Mouse (Mus musculus) embryonic fibroblast, embryonic 13.5 days (primary cell): ENCODE data around the gene Lcn2. TPM values are rescaled to one million over a fixed set of nuclear protein-coding genes. Genes with fewer than 3 reads are reported as not detected.

ENCODE experiments used
- H3K27ac ChIP-seq: 2 replicates; pipeline ENCODE4 v1.5.1; 2012; ENCODE audit warnings: low read length, control low read depth, inconsistent platforms; ENCODE audit not compliant: insufficient read depth
- H3K4me1 ChIP-seq: 2 replicates; pipeline ENCODE4 v1.6.1; 2011; ENCODE audit warnings: low read length; ENCODE audit not compliant: control insufficient read depth, insufficient read depth
- H3K4me3 ChIP-seq: 2 replicates; pipeline ENCODE4 v1.5.1; 2011; ENCODE audit warnings: mild to moderate bottlenecking, control low read depth, low read length; ENCODE audit not compliant: insufficient read depth
- CTCF ChIP-seq: IDR thresholded peaks from 2 replicates; pipeline ENCODE4 v1.5.1; 2011; ENCODE audit warnings: mild to moderate bottlenecking, control low read depth, low read length, moderate library complexity, borderline replicate concordance; ENCODE audit not compliant: insufficient read depth
- POLR2A ChIP-seq: IDR thresholded peaks from 2 replicates; pipeline ENCODE4 v1.6.1; 2011; ENCODE audit warnings: low read depth, mild to moderate bottlenecking, control low read depth, low read length, moderate library complexity
- polyA plus RNA-seq: library from polyadenylated mRNA; stranded (reverse); fragments of >200 nt; gene quantifications from 2 replicates; pipeline ENCODE4 v1.2.4, GENCODE M21; 2011; ENCODE audit warnings: low read depth; ENCODE audit not compliant: missing spikeins, insufficient read length

The Lcn2 gene
- polyA plus RNA-seq, 1 experiment: not detected

DNA sequence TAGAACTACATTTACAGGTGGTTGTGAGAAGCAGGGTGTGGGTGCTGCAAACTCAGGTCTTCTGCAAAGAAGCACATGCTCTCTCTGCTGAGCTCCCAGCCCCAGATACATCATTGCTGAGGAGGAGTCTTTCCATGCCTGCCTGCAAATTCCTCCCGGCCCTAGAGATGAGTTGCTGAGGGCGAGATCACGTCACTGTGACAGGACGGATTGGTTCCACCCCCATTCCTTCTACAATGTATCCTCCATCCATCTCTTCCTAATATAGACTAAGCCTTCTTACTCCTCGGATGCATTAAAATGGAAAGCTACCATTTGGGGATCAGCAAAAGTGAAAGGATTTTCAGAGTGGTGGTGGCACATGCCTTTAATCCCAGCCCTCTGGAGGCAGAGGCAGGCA lies 37.5 kb upstream of the Lcn2 start:
- peaks cover 21% of the 10 kb centered on the region for H3K4me1 ChIP-seq

DNA sequence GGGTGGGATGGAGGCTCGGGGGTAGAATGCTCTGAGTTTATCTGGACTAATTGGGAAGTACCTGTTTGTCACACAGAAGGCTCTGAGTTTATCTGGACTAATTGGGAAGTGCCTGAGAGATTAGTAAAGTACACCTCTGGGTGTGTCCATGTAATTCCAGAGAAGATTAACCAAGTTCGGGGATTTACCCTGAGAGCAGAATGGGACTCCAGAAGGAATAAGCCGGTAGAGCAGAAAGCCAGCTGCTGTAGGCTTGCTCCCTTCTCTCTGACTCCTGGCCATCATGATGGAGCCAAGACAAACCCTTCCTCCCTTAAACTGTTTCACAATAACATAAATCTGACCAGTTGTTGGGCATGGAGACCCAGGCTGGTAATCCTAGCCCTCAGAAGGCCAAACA lies 36.7 kb upstream of the Lcn2 start:
- Histone ChIP-seq H3K27ac (peak overlapping the region; percentile 82), H3K4me3 (no peak overlapping the region), H3K4me1 (peaks cover 21% of the 10 kb centered on the region)
- TF ChIP-seq CTCF (no peak), POLR2A (no peak)

More for the DNA sequence above, 37.5 kb upstream of the Lcn2 start:
- no peak overlapping the region for H3K4me3 ChIP-seq
- no peak for TF ChIP-seq CTCF
- TF ChIP-seq POLR2A: no peak
- H3K27ac ChIP-seq: peak overlapping the region; percentile 82; the same call in 1 of the 2 replicates

DNA sequence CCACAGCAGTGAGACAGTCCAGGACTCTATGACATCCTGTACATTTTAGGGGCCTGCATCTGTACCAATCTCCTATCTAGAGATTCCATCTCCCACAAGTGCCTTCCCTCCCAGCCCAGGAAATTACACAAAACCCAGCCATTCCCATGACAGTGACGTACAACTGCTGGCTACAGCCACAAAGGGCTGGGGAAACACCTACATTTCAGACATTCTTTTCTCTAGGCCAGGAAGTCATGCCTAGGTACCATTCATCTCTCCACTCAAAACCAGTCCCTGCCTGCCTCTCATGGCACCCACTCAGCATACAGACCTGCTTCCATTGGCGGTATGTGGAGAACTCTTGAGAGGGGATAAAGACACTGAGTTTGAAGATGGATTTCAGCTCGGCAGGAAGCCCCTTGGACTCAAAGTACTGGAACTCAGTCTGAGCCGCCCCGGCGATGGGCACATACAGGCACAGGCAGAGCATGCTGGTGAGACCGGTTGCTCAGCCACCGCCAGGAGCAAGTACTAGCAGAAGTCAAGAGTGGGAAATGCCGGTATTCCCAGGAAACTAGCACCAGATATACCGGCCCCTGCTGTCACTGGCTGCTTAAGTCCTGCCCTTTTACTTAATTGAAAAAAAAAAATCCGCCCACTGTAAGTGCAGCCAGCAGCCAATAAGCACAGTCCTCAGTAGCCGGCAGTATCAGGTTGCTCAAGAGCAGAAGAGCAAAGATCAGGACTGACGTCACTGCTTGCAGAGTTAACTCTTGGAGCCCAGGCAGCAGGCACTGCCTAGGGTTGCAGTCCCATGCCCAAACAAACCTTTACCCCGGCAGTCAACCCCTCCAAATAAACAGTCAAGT lies 35.7 kb upstream of the Lcn2 start:
- TF ChIP-seq POLR2A: peak; percentile 75
- no peak for TF ChIP-seq CTCF
- Histone ChIP-seq H3K4me1 (peaks cover 18% of the 10 kb centered on the region), H3K27ac (peak overlapping the region; percentile 82), H3K4me3 (peak overlapping the region; percentile 53)

DNA sequence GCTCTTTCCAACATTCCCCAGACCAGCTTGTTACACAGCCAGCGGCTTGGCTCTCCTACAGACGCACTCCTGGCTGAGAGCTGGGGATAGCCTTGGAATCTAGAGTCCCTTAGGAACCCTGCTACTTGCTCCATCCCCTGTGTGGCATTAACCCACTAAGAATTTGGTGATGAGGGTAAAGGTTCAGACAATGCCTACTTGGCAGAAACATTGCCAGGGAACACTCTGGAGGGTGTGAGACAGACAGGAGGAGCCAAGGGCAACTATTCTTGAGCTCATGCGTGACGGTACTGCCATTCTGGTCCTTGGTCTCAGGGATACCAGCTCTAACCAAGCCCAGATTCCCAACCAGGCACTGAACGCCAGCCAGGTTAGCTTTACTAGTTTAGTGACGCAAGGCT lies 33.8 kb upstream of the Lcn2 start:
- H3K4me3 ChIP-seq: no peak overlapping the region
- H3K4me1 ChIP-seq: peaks cover 14% of the 10 kb centered on the region
- H3K27ac ChIP-seq: no peak overlapping the region
- TF ChIP-seq POLR2A (no peak), CTCF (no peak)

DNA sequence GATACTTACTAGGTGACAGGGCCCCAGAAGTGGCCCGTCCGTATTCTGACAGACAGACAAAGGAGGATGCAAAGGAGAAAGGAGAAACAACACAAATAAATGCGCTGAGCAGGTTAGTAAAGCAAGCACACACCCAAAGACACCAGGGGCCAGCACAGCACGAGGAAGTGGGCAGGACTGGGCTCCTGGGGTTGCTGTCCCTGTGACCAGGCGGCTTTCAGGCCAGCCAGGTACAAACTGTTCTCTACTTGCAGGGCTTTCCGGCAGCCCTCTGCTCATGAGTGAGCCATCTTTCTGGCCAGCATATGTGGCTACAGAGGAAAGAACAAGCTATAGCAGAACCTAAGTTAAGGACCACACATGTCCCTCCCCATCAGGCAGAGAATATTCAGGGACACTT lies 32.6 kb upstream of the Lcn2 start:
- Histone ChIP-seq H3K27ac (no peak overlapping the region), H3K4me1 (peaks cover 14% of the 10 kb centered on the region), H3K4me3 (no peak overlapping the region)
- TF ChIP-seq CTCF (no peak), POLR2A (no peak)

DNA sequence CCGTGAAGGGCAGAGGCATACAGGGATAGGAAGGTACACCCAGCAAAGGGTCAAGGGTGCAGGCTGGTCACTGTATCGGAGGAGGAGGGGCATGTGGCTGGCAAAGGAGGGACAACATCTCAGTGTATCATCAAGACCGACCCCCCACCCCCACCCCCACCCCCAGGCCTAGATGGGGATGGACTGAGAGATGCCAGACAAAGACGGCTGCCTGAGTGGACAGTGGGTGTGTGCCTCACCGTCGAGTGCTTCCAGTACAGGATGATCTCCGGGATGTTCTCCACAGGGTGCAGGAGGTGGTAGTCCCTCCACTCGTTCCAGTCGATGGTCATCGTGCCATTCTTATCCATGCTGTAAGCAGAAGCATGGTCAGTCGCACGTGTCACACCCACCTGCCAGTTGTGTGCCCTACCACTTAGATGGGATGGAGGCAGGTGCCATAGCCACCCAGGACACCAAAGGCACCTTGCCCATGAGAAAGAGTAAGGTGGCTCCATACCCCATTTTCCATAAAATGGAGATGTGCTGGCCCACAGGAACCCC lies 32.1 kb upstream of the Lcn2 start:
- Histone ChIP-seq H3K4me1 (peaks cover 14% of the 10 kb centered on the region), H3K27ac (no peak overlapping the region), H3K4me3 (no peak overlapping the region)
- no peak for TF ChIP-seq CTCF
- no peak for TF ChIP-seq POLR2A

DNA sequence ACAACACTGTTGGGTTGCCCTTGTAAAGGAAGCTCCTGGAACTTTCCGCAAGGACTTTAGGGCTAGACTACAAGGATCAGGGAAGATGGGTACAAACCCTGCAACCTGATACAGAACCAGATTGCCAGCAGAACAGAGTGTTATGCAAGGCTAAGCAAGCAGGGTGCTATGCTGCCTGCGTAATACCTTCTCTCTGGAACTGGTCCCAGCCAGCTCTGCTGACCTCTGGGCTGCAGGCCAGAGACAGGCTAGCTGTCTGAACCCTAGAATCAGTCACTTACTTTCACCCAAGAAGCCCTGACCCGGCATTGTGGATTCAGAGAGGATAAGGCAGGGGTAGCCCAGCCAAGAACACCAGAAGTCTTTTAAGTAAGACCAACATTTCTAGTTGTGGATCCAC lies 31.3 kb upstream of the Lcn2 start:
- TF ChIP-seq CTCF: no peak
- no peak for TF ChIP-seq POLR2A
- Histone ChIP-seq H3K4me3 (no peak overlapping the region), H3K4me1 (peaks cover 9% of the 10 kb centered on the region), H3K27ac (no peak overlapping the region)

DNA sequence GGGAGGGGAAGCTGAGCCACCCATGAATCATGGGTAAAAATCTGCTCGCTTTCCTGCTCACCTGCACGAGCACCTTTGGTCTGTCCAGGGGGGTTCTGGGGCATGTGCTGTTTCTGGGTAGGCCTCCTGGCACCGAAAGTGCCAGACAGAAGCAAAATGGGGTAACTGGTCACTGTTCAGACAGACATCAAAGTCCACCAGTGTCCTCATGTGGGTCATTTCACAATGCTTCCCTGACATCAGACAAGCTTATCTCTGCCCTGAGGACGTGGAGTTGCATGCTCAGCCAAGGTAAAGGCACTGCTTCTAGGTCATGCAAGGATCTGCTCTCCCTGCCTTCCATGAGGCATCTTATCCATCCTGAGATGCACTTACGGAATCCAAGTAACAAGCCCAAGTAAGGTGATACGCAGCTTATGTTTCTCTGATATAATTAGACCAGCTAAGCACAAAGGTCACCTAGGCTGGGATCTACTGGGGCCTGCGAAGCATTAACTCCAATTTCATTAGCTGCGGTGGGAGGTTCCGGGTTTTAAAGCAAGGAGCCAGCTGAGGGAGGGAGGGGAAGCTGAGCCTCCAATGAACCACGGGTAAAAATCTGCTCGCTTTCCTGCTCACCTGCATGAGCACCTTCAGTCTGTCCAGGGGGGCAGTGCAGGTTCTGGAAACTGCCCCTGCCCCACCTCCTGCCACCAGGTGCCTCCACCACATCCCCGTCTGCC lies 30.5 kb upstream of the Lcn2 start:
- Histone ChIP-seq H3K4me3 (no peak overlapping the region), H3K27ac (no peak overlapping the region), H3K4me1 (peaks cover 8% of the 10 kb centered on the region)
- TF ChIP-seq POLR2A: no peak
- TF ChIP-seq CTCF: no peak

DNA sequence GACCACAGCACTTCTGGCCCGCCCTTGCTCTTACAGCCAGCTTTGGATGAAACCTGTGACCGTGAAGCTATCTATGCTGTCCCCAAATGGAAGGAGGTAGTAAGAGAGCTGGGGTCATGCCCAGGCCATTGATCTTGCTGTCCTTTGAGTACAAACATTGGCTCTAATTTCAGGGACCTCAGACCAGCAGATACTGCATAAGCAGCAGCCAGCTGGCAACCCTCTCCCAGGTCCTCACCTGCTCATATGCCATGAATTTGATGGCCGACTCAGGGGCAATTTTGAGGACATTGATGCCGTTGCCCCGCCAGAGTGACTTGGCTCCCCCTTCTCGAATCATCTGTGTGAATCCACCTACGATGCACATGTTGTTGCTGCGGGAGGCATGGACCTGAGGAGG lies 29.4 kb upstream of the Lcn2 start:
- TF ChIP-seq POLR2A (no peak), CTCF (no peak)
- Histone ChIP-seq H3K4me1 (peaks cover 1% of the 10 kb centered on the region), H3K27ac (no peak overlapping the region), H3K4me3 (no peak overlapping the region)

DNA sequence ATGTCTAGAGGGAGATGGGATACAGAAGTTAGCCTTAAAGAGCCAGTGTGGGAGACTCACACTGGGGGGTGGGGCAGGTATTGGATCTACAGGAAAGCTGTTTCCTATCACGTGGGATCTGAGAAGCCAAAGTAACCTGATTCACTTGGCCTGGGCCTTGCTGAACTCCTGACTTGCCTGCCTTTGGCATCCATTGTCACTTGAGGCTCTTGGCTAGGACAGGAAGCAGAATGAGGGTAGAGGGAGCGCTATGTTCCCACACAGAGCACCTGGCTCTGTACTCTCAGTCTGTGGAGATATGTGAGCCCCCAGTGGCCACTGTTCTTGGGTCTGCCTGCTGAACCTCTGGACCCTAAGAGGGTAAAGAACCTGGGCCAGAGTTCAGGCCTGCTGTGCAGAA lies 28.5 kb upstream of the Lcn2 start:
- no peak overlapping the region for H3K27ac ChIP-seq
- TF ChIP-seq POLR2A (no peak), CTCF (no peak)
- no peak overlapping the region for H3K4me3 ChIP-seq
- no peaks in the 10 kb centered on the region for H3K4me1 ChIP-seq

DNA sequence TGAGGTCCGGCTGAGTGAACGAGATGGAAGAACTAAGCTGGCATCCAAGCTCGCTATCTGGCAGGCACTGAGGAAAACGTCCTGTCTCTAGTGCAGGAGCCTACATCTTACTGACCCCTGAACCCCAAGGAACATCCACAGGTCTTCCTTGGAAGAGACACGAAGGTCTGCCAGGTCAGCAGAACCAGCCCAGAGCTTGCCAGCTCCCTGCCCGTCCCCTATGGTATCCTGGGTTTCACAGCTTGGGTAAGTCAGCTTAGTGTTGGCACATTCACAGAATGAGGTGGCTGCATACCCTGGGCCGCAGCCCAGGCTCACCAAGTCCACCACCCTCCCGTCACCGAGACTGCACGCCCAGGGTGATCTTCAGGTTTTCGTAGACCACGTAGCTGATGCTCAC lies 27.7 kb upstream of the Lcn2 start:
- H3K27ac ChIP-seq: no peak overlapping the region
- no peaks in the 10 kb centered on the region for H3K4me1 ChIP-seq
- H3K4me3 ChIP-seq: no peak overlapping the region
- TF ChIP-seq POLR2A (no peak), CTCF (no peak)
